Mouse (Mus musculus) limb, embryonic 11.5 days (tissue): ENCODE measurements around the gene Galnt18. TPM values are rescaled to one million over a fixed set of nuclear protein-coding genes. Genes with fewer than 3 reads are reported as not detected.

Experiments used
- ATAC-seq: fragments of 200-750 bp; cut with Nextera tagmentation; 2 replicates; pipeline ENCODE4 v1.8.0; 2017; ENCODE audit warnings: low read depth; ENCODE audit not compliant: insufficient number of reproducible peaks, low FRiP score, low TSS enrichment
- DNase-seq: peaks from one replicate; pipeline ENCODE4 v3.0.0-alpha.2; 2015; ENCODE audit warnings: low spot score
- H3K27ac ChIP-seq: fragments of 300-500 bp; sonication (generic); replicated peaks from 2 replicates; pipeline ENCODE4 v1.5.1; 2014; ENCODE audit warnings: low read depth, mild to moderate bottlenecking, low read length
- H3K27me3 ChIP-seq: fragments of 300-500 bp; sonication (generic); 2 replicates; pipeline ENCODE4 v1.6.1; 2014; ENCODE audit warnings: mild to moderate bottlenecking, low read length, mixed read lengths; ENCODE audit not compliant: control insufficient read depth, insufficient read depth
- H3K36me3 ChIP-seq: fragments of 300-500 bp; sonication (generic); 2 replicates; pipeline ENCODE4 v1.6.1; 2014; ENCODE audit warnings: mild to moderate bottlenecking, low read length, moderate library complexity, mixed read lengths; ENCODE audit not compliant: control insufficient read depth, insufficient read depth
- H3K4me1 ChIP-seq: fragments of 300-500 bp; sonication (generic); 2 replicates; pipeline ENCODE4 v1.6.1; 2014; ENCODE audit warnings: low read length, mixed read lengths; ENCODE audit not compliant: control insufficient read depth, insufficient read depth
- H3K4me2 ChIP-seq: fragments of 300-500 bp; sonication (generic); 2 replicates; pipeline ENCODE4 v1.6.1; 2014; ENCODE audit warnings: low read depth, mild to moderate bottlenecking, moderate library complexity; ENCODE audit not compliant: severe bottlenecking
- H3K4me3 ChIP-seq: fragments of 300-500 bp; sonication (generic); 2 replicates; pipeline ENCODE4 v1.5.1; 2014; ENCODE audit warnings: low read depth, low read length
- H3K9ac ChIP-seq: fragments of 300-500 bp; sonication (generic); 2 replicates; pipeline ENCODE4 v1.6.1; 2014; ENCODE audit warnings: mild to moderate bottlenecking, low read length
- H3K9me3 ChIP-seq: fragments of 300-500 bp; sonication (generic); 2 replicates; pipeline ENCODE4 v1.6.1; 2016; ENCODE audit warnings: low read length; ENCODE audit not compliant: control insufficient read depth
- WGBS: fragments of 180-500 bp; shearing (Covaris S2); extraction: QIAGEN DNeasy Blood & Tissue Kit; methylation state at CpG from one replicate; pipeline ENCODE4 v1.1.7; 2014; 5-methylcytosine and 5-hydroxymethylcytosine counted together
- polyA plus RNA-seq: library from polyadenylated mRNA; unstranded; fragments of >200 nt; fragmentation: Nextera tagmentation; extraction: Ambion mirVana; gene quantifications from 2 replicates; pipeline ENCODE4 v1.2.1, GENCODE M21; 2014

The Galnt18 gene
- 7.0 and 7.2 TPM in 2 replicates for polyA plus RNA-seq

DNA sequence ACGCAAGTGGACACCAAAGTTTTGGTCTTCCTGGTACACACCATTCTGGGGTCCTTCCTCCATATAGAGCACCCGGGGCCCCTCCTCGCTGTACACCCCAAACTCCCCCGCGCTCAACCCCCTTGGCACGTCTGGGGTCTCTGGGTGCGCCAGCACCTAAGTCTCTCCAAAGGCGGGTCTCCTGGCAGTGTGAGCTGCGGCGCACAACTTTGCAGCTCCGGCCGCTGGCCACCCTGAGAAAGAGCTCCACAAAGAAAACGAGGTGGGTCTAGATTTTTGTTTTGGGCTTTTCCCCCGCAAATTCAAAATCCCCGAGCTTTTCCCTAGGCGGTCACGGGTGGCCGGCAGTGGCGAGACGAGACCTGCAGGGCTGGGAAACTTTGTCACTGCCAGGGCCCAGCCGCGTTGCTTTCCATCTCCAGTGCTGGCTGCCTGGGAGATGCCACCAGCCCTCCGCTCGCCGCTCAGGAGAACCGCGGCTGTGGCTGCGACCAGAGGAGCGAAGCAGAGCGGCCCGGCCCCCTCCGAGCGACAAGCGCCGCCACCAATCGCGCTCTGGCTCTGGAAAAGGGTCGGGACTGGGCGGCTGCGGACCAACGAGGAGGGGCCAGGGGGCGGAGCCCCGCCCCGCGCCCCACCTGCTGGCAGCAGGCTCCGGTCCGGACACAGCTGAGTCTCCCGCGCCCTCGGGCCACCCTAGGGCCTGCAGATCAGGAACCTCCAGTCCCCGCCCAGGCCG is at the start of gene Galnt18:
Galnt18 (minus strand) TSS at position 474 of the 739 bp plus-strand sequence.
- Histone ChIP-seq H3K9ac (peak within 1 kb of the TSS; percentile 56), H3K9me3 (no peaks in the 10 kb centered on the region), H3K4me1 (0 out of 2 replicates have a peak, but pooled peaks cover 3% of the 10 kb centered on the region), H3K4me3 (peak within 1 kb of the TSS; percentile 42), H3K4me2 (peak within 1 kb of the TSS; percentile 94), H3K36me3 (no peaks in the 10 kb centered on the region), H3K27ac (no peak within 1 kb of the TSS), H3K27me3 (peaks cover 10% of the 10 kb centered on the region; the same call in 1 of the 2 replicates)
- WGBS, result under 1% methylated on average over 52 of the region's 52 CpGs
- DNase-seq (peak; percentile 92), ATAC-seq (peak; percentile 94)

GRCm38 (mm10) chr7:111827337-111827736 is 47.6 kb upstream of the Galnt18 start:
- DNase-seq, result no peak

DNA sequence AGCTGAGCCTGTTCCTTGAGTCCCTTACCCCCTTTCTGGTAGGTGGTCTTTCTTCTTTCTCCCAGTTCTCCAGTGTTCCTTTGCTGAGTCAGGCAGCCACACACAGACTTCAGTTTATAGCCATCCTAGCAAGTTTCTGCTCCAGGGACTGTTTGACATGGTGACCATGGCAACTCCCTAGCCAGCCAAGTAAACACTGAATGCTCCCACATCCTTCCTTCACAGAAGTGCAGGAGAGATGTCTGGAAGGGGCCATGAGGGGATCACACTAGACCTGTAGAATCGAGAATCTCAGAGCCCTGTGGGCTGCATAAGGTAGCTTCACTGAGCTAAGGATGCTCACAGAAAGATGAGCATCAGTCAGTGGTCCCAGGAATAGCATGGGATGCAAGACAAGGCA is 33.3 kb upstream of the Galnt18 start:
- H3K27me3 ChIP-seq, result no peaks in the 10 kb centered on the region
- H3K4me2 ChIP-seq, result no peak overlapping the region
- no peaks in the 10 kb centered on the region for H3K9me3 ChIP-seq
- no peak overlapping the region for H3K9ac ChIP-seq
- H3K4me1 ChIP-seq, result no peaks in the 10 kb centered on the region
- DNase-seq, result no peak
- no peak overlapping the region for H3K27ac ChIP-seq
- no peaks in the 10 kb centered on the region for H3K36me3 ChIP-seq
- H3K4me3 ChIP-seq, result no peak overlapping the region
- no peak for ATAC-seq
- WGBS, result 81% methylated on average over 1 of the region's 1 CpGs

More at GRCm38 (mm10) chr7:111827337-111827736, 47.6 kb upstream of the Galnt18 start:
- Histone ChIP-seq H3K4me1 (no peaks in the 10 kb centered on the region), H3K4me3 (no peak overlapping the region), H3K4me2 (no peak overlapping the region), H3K27me3 (no peaks in the 10 kb centered on the region), H3K9ac (no peak overlapping the region), H3K9me3 (no peaks in the 10 kb centered on the region), H3K36me3 (no peaks in the 10 kb centered on the region), H3K27ac (no peak overlapping the region)
- no peak for ATAC-seq
- 94% methylated on average over 1 of the region's 1 CpGs for WGBS

DNA sequence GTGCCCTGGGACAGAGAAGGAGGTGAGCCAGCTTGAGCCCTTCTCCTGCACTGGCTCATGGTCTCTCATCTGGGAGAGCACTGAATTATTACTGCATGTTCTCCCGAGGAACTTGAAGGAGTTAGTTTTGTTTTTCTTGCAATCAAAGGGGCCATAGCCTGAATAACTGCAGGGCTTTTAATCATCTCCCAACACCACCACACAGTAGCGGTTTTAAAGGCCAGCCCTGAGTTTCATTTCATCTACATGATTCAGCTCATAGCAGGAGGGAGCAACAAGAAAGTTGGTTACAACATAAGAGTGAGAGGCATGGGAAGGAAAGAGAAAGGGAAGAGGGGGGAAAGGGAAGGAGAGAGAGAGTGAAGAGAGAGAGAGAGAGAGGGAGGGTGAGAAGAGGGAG is 31.3 kb upstream of the Galnt18 start:
- Histone ChIP-seq H3K9ac (no peak overlapping the region), H3K27ac (no peak overlapping the region)
- 53% methylated on average over 2 of the region's 2 CpGs for WGBS

GRCm38 (mm10) chr7:111809796-111810195 is 30.0 kb upstream of the Galnt18 start:
- ATAC-seq, result no peak
- no peaks in the 10 kb centered on the region for H3K9me3 ChIP-seq

More for the DNA sequence above, 31.3 kb upstream of the Galnt18 start:
- no peaks in the 10 kb centered on the region for H3K27me3 ChIP-seq
- no peaks in the 10 kb centered on the region for H3K9me3 ChIP-seq
- ATAC-seq (no peak), DNase-seq (no peak)
- H3K4me2 ChIP-seq, result no peak overlapping the region
- no peaks in the 10 kb centered on the region for H3K4me1 ChIP-seq
- H3K36me3 ChIP-seq, result no peaks in the 10 kb centered on the region
- no peak overlapping the region for H3K4me3 ChIP-seq

DNA sequence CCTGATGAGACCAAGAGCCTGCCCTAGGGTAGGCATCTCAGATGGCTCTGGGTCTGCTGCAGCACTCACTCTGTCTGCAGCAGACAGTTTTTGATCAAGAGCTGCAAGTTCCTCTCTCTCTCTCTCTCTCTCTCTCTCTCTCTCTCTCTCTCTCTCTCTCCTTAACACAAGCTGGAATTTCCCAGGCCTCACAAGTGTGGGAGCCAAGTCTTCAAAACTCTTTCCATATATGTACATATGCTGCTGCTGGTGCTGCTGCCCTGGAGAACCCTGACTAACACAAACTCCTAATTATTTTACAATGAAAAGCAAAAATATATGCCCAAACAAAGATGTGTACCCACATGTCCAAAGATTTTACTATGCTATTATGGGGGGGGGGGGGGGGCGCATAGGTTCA is 26.3 kb upstream of the Galnt18 start:
- Histone ChIP-seq H3K36me3 (no peaks in the 10 kb centered on the region), H3K27me3 (no peaks in the 10 kb centered on the region), H3K4me2 (no peak overlapping the region), H3K9ac (no peak overlapping the region), H3K4me3 (no peak overlapping the region), H3K4me1 (no peaks in the 10 kb centered on the region), H3K27ac (no peak overlapping the region), H3K9me3 (no peaks in the 10 kb centered on the region)
- 94% methylated on average over 1 of the region's 1 CpGs for WGBS
- DNase-seq (no peak), ATAC-seq (no peak)

More at GRCm38 (mm10) chr7:111809796-111810195, 30.0 kb upstream of the Galnt18 start:
- Histone ChIP-seq H3K4me1 (no peaks in the 10 kb centered on the region), H3K36me3 (no peaks in the 10 kb centered on the region), H3K4me2 (no peak overlapping the region), H3K4me3 (no peak overlapping the region), H3K27me3 (no peaks in the 10 kb centered on the region), H3K27ac (no peak overlapping the region), H3K9ac (no peak overlapping the region)
- DNase-seq, result no peak
- 75% methylated on average over 3 of the region's 3 CpGs for WGBS

DNA sequence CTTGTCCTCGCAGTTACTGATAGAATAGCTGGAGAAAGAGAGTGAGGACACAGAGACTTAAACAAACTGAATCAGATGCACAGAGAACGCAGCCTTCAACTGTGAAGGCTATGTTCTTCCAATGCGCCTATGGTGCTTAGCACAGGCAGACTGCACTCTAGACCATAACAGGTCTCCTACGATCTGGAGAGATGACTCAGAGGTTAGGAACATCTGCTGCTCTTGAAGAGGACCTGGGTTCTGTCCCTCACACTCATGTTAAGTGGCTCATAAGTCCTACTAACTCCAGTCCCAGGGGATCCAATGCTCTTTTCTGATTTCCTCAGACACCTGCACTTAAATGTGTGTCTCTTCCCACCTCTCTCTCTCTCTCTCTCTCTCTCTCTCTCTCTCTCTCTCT is 24.9 kb upstream of the Galnt18 start:
- no peak overlapping the region for H3K4me2 ChIP-seq
- no peaks in the 10 kb centered on the region for H3K4me1 ChIP-seq
- no peak for DNase-seq
- no peaks in the 10 kb centered on the region for H3K9me3 ChIP-seq
- H3K4me3 ChIP-seq, result no peak overlapping the region
- no peak for ATAC-seq
- H3K27ac ChIP-seq, result no peak overlapping the region
- H3K36me3 ChIP-seq, result no peaks in the 10 kb centered on the region
- 92% methylated on average over 4 of the region's 4 CpGs for WGBS
- no peaks in the 10 kb centered on the region for H3K27me3 ChIP-seq
- no peak overlapping the region for H3K9ac ChIP-seq

- DNase-seq (no peak), ATAC-seq (no peak)
- WGBS, result 82% methylated on average over 5 of the region's 5 CpGs
- Histone ChIP-seq H3K27ac (no peak overlapping the region), H3K4me3 (no peak overlapping the region), H3K9me3 (no peaks in the 10 kb centered on the region), H3K36me3 (no peaks in the 10 kb centered on the region), H3K9ac (no peak overlapping the region), H3K4me2 (no peak overlapping the region), H3K4me1 (no peaks in the 10 kb centered on the region), H3K27me3 (no peaks in the 10 kb centered on the region)
Measured at GRCm38 (mm10) chr7:111800785-111801184, 21.0 kb upstream of the Galnt18 start.
